Mouse (Mus musculus) T-helper 1 cell (primary cell): ENCODE measurements at regions not wholly inside any gene's neighbourhood (a gene's known extent, or its start where the extent isn't known, plus 50 kb on each side); places are given as distances from the start of the nearest gene placed in this dataset.

ENCODE experiments used
- in situ Hi-C: fragments of 300-600 bp; cut with MboI, MseI; formaldehyde crosslinking; loops from one replicate; pipeline ENCODE4 v1.15.1; 2025; ENCODE audit warnings: high pct_unique_total_duplicates

DNA sequence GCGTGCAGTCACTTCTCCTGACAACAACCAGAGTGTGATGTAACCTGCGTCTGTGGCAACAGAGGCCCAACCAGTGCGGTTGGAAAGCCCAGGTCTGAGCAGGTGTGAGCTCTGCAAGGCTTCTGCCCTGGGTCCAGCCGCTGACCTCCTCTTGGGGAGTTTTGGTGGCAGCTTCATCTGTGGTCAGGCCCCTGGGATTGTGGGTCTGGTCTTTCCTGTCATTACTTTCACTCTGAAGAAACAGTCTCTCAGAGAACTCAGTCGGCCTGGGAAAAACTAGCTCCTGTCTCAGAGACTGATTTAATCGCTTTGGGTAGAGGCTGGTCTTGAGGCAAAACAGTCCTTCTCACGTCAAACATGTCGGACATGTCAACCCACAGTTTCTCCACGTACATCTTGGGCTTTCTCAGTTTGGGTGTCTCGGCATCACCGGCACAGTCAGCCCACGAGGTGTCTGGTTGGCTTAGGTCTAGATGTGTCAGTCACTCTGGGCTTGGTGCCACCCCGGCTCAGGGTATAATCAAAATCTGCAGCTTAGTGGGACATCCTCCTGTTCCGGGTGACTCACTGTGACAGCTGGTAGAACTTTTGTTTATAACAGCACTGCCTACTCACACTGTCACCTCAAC lies 195.0 kb upstream of the Cxcr4 start:
- in situ Hi-C loops = no loop called here

DNA sequence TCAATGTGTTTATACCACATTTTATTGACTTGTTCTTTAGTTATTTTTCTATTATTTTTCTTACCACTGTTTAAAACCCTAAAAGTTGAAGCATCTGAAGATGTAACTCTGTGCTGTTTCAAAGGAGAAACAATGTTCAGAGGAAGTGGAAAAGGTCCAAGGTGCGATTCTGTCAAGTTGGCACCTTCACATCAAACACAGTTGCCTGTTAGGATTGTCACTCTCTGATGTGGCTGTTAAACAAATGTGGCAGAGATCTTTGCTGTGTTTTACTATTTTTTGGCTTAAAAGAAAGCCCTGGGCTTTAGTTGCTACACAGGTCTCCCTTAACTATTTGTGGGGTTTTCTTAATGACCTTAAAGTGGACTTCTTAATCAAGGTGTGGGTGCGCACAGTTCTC lies 190.2 kb upstream of the Cxcr4 start:
- in situ Hi-C loops = no loop called here

DNA sequence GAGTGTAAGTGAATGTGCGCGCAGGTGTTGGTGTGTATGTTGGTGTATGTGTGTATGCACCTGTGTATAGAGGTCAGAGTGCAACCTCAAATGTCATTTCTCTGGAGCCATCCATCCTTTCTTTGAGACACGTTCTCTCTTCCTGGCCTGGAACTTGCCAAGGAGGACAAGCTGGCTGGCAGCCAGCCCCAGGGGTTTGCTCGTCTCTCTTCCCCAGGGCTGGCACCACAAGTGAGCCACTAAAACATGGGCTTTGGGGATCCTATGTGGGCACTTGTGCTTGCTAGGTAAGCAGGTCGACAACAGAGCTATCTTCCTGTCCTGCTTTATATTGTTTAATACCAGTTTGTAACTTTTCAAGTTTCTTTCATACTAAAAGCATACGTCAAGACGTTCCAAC lies 189.8 kb upstream of the Cxcr4 start:
- in situ Hi-C loops = no loop called here

DNA sequence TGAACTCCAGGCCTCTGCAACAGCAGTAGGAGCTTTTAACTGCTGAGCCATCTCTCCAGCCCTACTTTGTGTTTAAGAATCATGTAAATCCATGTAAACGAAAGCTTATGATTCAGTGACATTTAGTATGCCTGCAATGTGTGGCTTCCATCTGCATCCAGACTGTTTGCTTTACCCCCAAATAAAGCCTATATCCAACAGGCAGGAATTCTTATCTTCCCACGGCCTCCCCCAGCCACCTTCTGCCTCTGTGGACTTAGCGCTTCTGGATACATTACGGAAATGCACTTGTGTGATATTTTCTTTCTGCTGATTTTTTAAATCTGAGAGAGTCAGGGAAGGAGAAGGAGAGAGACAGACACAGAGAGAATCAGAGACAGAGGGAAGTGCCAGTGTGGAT lies 189.2 kb upstream of the Cxcr4 start:
- in situ Hi-C loops = no loop called here

DNA sequence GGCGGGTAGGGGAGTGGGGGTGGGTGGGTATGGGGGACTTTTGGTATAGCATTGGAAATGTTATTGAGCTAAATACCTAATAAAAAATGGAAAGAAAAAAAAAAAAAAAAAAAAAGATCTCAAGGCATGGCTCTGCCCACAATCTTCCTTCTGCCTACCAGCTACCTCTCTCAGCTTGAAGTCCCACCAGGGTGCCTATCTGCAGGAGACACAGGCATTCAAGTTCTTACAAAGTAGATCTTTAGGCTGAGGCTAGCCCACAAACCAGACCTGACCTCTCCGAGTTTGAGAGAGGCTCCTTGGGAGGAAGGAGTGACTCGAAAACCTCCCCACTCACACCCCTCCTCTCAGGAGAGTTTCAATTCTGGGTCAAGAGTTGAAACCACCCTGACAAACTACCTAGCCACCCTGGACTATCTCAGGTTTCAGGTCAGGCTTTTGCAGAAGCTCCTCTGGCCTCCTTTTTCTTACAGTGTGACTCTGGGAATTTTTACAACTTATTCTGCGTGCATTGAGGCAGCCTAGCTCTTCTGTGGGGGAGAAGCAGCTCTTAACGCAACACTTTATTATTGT lies 187.6 kb upstream of the Cxcr4 start:
- in situ Hi-C loops = no loop called here

DNA sequence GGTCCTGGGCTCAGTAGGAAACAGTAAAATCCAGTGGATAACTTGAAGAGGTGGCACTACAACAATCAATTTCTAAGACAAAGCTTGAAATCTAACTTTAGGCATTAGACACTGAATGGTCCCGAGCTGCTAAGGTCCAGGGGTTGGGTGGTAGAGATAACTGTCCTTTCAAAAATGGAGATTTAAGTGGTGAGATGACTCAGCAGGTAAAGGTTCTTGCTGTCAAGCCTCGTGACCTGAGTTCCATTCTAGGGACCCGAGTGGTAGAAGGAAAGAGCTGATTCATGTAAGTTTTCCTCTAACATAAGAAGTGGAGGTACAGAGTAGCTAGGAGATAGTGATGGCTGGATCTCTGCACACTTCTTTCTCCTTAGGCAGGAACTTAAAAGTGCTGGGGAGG lies 180.3 kb upstream of the Cxcr4 start:
- in situ Hi-C loops = no loop called here

DNA sequence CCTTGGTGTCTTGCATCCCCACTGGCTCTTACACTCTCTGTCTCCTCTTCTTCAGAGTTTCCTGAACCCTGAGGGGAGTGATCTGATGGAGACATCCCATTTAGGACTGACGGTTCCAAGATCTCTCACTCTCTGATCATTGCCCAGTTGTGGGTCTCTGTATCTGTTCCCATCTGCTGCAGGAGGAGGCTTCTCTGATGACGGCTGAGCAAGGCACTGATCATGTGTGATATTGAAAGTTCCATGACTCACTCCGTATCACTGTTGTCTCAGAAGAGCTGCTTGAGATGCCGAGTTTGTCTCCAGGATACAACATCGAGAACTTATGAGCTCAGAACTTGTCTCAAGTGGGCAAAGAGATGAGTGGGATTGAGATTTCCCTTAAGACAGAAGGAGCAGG lies 178.7 kb upstream of the Cxcr4 start:
- in situ Hi-C loops = no loop called here

DNA sequence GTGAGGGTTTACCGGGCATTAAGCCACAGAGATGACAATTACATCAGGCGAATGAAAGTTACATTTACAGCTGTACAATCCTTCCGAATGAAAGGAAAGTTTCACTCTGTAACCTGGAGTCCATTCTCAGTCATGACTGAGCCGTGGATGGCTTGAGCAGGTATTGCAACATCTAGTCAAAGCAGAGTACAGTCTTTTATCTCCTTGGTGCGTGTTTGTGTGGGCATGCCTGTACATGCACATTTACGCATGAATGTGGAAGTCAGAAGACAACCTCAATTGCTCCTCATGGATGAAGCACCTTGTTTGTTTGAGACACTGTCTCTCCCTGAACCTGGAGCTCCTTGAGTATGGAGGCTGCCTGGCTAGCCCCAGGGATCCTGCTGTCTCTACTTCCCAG lies 175.9 kb upstream of the Cxcr4 start:
- in situ Hi-C loops = no loop called here

DNA sequence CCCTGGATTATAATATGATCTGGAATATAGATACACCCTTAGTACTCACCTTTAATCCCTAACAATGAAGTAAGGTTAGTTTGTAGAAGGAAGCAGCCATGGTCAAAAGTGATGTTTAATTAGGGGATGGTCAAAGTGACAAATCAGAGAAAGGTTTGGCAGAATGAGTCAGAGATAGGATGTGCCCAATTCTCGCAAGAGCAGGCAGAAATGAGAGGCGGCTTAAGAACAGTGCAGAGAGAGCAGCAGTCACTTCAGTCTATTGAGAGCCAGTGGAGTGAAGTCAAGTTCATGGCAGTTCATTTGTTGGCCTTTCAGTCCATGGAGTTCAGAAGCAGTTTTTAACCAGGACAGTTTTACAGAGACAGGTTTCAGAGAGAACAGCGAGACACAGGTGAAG lies 175.3 kb upstream of the Cxcr4 start:
- in situ Hi-C loops = no loop called here

DNA sequence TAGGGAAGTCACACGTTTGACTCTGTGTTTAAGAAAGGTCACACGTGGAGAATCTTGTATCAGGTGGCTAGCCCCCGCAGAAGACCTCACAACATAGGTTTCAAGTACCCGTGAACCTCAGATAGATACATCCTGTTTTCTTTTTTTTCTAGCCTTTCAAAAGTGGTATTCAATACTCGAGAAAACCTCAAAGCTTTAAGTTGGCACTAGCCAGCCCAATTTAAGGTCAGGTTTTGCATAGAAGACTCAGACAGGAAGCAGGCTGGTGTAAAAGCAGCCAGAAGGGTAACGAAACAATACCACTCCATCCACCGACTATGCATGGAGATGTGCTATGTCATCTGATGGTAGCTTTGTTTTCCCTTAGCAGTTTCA lies 174.8 kb upstream of the Cxcr4 start:
- in situ Hi-C loops = no loop called here

DNA sequence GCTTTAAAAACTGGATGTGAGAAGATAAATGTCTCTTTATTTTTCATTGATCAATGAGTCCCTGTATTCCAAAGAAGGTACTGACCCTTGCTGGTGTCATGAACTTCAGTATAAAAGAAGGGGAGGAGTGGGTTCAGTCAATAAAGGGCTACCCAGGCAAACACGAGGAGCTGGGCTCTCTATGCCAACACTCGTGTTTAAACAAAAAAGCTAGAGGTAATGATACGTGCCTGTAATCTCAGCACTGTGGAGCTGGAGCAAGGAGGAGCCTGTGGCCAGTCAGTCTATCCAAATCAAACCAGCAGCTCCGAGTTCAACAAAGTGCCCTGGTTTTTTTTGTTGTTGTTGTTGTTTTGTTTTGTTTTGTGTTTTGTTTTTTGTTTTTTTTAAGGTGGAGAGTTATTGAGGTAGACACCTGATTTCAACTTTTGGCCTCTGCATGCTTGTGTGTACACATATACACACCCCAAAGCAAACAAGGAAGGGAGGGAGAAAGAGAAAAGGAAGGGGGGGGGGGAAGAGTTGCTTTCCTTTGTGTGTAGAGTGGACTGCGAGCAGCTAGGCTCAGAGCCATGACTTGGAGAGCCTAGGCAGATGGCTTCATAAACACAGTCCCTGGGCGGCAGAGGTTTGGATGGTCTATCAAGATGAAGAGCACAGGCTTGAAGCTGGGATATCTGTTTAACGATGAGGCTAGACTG lies 174.2 kb upstream of the Cxcr4 start:
- in situ Hi-C loops = no loop called here

DNA sequence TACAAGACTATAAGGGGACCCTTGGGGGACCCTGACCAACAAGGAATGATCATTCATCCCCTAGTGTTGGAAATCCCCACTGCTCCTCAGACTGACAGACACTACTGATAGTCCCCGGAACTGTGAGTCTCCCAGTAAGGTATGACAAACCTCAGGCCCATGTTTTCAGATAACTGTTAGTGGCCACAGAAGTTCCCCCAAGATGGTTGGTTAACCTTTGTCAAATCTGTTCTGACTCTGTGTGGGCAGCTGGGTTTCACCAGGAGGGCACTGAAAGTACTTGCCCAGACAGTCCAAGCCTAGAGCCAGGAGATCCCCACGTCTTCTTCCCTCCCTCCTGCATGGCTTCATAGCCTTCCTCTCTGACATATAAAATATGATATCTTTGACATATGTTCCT lies 173.5 kb upstream of the Cxcr4 start:
- in situ Hi-C loops = no loop called here

DNA sequence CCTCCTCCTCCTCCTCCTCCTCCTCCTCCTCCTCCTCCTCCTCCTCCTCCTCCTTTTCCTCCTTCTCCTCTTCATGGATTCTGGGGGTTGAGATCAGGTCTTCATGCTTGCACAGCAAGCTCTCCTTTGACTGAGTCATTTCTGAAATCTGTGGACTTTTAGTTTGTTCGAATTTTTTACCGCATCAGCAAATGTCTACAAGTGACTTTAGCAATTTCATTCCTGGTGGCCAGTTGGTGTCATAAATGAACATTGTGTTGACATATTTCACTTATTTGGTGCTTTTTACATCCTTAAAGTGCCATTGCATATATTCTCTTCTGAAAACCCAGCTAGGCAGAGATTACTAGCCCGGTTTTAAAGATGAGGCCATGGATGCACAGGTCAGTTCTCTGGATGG lies 173.0 kb upstream of the Cxcr4 start:
- in situ Hi-C loops = no loop called here

DNA sequence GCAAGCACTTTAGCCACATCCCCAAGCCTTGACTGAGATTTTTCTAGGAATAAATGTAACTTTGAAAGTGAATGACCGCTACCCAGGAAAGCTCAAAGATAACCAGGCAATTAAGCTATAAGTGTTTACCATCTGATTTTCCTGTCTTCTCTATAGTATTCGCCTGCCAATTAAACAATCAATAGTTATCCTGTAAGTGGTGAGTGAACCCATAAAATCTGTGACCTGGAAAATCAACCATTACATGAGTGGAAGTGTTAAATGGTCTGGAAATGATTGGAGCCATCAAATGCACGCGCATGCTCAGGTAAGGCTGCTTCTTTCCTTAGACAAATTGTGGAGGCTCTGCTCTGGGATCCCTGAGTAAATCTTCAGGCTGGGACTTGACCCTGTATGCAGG lies 170.8 kb upstream of the Cxcr4 start:
- in situ Hi-C loops = no loop called here

DNA sequence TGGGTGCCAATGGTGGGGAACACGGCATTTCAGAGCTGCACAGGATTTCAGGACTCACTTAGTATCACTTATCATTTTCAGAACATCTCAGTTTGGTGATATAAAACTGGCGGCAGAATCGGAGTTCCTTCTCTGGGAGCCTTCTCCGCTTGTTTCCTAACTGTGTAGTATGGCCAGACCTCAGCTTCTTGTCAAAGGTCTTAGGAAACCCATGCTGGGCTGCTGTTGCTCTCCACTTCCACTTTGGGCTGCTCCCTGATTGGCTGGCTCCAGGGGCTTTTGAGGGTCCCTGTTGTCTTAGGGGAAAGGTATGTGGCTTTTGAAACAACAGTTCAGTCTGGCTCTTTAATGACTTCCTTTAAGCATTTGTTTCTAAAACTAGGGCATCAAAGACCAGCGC lies 170.0 kb upstream of the Cxcr4 start:
- in situ Hi-C loops = no loop called here

DNA sequence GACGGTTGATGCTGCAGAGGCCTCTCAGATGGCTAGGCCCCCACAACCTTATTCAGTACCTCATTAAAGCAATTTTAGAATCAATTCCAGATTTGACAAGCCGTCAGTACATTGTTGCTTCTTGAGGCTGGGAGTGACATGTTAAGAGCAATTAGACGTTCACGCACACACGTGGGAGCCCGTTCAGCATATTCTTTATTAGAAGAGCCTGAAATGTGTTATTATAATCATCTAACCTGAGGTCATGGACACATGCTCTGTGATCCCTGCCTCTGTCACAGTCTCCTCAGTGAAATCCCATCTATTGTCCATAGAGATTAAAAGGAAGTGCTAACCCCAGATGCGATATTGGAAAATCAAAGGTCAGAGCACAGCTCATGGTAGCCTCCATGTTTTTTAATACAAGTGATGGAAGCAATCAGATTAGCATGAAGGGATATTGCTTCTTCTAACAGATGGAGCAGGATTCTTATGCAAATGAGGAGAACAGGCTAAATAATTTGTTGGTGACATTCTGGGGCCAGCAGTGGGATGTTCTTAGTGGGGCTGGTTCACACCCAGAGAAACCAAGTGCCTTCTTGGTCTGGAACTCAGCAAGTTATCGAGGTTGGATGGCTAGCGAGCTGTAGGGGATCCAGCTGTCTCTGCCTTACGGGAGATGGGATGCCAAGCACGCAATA lies 166.8 kb upstream of the Cxcr4 start:
- in situ Hi-C loops = loop anchor here (5.0 kb wide), 1 partner anchor 63 kb away; no protein-coding TSS in a partner anchor

DNA sequence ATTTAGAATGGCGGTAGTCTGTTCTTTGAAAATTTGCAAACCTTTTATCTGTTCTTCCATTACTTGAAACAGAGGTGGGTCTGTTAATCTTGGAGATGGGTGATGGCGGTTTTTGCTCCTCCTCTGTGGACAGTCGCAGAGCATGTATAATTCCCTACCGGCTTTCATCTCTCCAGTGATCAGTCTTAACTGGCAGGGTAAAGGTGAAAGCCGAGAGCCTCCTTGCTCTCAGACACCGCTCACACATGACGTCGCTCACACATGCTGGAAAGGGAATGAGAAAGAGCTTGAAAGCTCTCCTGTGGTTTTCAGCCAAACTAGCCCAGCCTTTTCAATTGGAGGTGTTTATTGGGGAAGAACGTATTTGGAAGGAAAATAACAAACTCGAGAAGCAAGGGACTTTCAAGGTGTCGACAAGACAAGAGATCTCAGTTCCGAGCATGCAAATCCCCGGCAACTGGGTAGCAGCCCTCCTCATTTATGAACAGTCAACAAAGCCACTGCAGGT lies 166.3 kb upstream of the Cxcr4 start:
- in situ Hi-C loops = loop anchor here (5.0 kb wide), 1 partner anchor 64 kb away; no protein-coding TSS in a partner anchor

DNA sequence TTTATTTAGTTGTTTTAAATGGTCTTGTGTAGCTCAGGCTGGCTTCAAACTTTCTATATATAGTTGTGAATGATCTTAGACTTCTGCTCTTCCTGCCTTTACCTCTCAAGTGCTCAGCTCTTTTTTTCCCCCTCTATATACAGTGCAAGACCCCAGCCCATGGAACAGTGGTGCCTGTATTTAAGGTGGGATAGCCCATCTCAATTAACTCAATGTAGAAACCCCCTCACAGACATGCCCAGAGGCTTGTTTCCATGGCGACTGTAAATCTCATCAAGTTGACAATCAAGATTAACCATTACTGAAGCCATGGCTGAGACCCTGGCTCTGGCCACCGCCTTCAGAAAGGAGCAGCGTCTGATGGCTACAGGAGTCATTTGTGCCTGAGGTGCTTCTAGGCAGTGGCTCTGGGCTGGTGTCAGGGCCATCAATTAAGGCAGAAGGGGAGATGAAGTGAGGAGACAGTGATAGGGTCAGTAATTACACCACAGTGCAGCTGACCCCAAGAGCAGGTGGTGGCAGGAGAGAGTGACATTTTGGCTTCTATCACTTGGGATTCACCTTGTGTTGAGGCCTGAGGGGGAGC lies 161.4 kb upstream of the Cxcr4 start:
- in situ Hi-C loops = no loop called here

DNA sequence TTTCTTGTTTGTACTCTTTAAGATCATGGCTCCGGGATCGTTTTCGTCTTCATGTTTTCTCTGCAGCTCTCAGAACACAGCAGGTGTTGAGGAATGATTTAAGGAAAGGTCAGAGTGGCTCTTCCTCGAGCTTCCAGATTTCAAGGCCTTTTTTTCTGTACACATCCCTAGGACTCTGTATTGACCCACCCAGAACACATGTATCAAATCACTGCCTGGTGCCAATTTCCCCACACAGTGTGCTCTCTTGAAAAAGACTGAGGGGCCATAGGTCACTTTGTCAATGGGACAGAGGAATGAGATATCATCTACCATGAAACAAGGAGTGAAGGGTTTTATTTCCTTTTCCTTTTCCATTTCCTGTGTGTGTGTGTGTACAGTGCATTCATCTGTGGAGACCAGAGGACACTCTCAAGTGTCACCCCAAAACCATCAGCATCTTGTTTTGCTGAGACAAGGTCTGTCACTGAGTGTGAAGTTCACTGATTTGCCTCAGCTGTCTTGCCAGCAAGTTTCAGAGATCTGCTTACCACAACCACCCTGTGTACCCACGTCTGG lies 157.4 kb upstream of the Cxcr4 start:
- in situ Hi-C loops = no loop called here

DNA sequence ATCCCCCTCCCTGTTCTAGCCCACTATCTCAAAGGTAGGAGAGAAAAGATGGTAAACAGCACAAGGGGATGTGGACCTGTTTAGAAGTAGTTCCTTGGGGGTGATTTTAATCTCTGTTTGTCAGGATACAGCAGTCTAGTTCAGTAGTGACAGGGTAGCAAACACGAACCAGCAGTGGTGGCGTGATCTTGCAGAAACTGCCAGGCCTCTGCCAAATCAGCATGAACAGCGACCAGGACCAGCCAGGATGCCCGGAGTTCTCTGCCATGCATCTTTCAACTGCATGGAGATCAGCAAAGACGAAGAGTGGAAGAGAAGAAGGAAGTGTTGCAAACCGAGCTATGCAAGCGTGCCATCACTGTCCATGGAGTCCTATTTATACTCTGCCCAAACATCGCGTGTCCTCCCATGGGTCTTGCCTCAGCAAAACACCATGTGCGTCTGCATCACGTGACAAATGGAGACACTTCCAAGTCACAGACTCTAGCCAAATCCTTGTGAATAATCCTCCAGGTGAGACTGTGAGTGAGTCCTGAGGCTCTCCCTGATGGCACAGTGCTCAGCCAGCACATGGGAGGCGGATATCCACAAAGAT lies 155.2 kb upstream of the Cxcr4 start:
- in situ Hi-C loops = no loop called here

DNA sequence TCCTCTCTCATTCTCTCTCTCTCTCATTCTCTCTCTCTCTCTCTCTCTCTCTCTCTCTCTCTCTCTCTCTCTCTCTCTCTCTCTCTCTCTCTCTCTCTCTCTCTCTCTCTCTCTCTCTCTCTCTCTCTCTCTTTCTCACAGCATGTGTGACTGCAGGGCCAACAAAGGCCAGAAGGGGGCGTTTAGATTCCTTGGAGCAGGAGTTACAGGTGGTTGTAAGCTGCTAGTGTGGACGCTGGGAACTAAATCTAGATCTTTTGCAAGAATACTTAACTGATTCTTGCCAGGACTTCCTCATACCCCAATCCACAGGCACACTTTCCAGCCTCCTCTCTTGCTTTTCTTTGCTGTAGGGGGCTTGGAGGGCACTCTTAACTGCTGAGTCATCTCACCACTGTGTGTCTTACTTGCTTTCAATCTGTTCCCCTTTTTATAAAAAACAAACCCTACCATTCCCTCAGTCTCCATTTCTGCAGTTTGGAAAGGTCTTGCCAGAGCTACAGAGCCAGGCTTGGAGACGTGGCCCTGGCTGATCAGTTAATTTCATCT lies 154.4 kb upstream of the Cxcr4 start:
- in situ Hi-C loops = no loop called here
